Mouse (Mus musculus) T-helper 1 cell (primary cell): Measurements from ENCODE around the gene Pxylp1.
"Not testable (repeated sequence)": the region's sequence is repeated elsewhere in the genome, so short reads cannot be mapped to it uniquely, and the experiment has no call there.

Experiments used
- in situ Hi-C: fragments of 300-600 bp; cut with MboI, MseI; formaldehyde crosslinking; loops from one replicate; pipeline ENCODE4 v1.15.1; 2025; ENCODE audit warnings: high pct_unique_total_duplicates

Pxylp1 gene

GRCm38 (mm10) chr9:96892546-96892945 is at the start of gene Pxylp1:
Pxylp1 (minus strand) TSS chr9:96892669.
- in situ Hi-C loops, result no loop called here

GRCm38 (mm10) chr9:96938887-96939286 is 46.4 kb upstream of the Pxylp1 start:
- in situ Hi-C loops, result no loop called here

GRCm38 (mm10) chr9:96936427-96936826 is 44.0 kb upstream of the Pxylp1 start:
- in situ Hi-C loops, result not testable (repeated sequence)

GRCm38 (mm10) chr9:96935556-96936300 is 43.3 kb upstream of the Pxylp1 start:
- in situ Hi-C loops, result no loop called here

DNA sequence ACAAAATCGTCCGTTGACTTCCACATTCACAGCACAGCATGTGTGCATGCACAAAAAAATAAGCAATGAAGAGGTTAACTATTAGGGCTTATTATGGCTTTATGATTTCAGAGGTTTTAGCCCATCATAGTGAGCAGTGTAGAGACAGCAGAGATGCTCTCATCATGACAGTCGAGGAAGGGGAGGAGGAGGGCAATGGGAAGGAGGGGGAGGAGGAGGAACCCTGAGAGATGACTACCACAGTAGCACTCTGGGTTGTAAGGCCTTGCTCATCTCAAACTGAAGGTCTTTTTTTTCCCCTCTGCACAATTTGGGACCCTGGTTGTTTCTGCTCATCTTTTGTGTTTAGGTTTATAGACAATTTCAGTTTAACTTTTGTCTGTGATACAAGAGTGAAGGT is 42.3 kb upstream of the Pxylp1 start:
- in situ Hi-C loops, result no loop called here

DNA sequence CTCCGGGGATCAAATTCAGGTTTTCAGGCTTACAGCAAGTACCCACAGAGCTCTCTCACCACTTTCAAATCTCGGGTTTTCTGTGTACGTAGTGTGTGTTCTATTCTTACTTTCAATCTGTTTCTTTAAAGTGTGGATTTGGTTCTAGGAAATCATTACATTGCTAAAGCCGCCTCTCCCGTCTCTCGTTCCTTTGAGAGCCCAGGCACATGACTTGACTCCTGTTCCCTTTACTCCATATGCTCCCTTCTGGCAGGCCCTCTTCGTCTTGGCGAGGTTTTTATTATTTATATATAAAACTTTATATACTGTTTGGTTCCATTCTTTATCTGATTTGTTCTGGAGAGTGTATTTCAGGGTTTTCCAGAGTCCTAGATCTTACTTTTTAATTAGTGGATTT is 40.3 kb upstream of the Pxylp1 start:
- in situ Hi-C loops, result no loop called here

DNA sequence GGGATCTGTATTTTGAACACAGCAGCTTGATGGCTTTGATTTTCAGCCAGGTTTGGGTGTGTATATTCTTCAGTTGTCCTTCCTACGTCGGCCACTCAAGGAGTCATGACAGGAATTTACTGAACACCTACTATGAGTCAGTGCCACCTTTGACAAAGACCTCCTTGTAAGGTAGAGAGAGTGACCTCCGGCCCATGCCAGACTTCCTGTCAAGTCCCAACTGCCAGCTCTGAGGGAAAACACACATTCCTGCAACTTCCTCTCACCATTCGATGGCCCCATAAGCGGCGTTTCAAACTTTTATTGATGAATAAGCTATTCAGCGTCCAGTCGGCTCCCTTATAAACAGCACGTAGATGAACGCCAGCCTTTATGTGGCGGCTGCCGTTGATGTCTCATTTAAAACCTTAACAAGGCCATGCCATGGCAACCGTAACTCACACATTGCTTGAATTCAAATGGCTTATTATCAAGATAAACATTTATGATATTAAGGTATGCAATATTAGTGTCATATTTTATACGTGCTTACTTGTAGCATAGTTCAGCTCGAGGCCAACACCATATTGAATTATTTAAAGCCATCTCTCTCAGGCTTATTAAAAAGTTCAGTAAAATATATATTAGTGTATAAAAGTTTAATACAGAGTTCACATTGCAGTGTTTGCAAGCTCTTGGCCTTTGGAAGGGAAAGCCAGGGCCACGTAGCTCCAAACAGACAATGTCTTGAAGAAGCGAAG is 31.3 kb upstream of the Pxylp1 start:
- in situ Hi-C loops, result loop anchor here (10.0 kb wide), 1 partner anchor 141 kb away; no protein-coding TSS in a partner anchor

DNA sequence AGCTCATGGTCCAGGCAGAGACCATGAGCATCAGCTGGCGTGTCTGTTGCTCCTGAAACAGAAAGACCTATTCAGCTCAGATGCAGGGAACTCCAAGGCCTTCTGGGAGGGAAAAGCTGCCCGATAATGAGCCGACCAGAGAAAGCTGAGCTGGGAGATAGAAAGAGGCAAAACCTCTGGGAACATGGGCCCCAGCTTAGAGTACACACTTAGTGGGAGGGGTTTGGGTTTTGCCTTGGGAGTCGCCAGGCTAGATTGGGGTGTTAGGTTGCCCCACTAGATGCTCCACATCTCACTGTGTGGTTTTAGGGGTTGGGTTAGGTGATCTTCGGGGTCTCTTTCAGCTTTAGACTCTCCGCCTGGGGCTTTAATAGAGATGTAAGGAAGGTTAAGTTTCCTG is 30.6 kb upstream of the Pxylp1 start:
- in situ Hi-C loops, result loop anchor here (10.0 kb wide), 1 partner anchor 142 kb away; no protein-coding TSS in a partner anchor

DNA sequence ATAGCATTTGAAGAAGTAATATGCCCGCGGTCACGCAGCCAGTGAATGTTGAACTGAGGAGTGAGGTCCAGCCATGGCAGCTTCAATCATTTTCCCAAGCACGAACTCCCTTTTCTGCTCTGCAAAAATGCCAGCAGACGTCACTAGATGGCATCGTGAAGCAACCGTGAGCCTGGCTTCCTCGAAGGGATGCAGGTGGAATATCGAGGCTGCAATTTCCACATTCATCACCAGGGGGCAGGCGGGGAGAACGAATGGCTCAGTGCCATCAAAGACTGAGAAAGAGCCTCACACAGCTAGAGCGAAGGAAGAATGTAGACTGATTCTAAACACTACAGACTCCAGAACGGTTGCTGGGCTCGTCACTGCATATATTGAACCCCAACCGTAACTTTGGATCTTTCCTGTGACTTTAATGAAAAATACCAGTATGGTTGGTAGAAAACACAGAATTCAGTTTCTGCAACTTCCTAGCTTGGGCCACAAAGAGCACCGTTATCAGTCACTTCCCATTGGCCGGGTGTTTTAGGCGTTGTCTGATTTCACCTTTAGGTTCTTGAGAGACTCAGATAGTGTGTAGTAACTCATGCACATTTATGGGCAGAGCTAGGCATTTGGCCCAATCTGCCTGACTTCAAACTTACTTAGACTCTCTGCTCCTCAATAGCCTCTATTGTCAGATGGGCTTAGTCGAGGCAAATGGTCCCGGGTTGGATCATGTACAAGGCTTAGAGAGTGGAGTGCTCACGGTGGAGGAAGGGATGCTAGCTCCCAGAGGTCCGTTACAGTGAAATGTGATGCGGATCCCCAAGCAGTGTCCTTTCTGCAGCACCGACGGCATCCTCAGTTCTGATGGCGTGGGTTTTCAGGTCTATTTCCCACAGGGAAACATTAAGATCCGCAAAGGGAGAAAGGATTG is 24.4 kb upstream of the Pxylp1 start:
- in situ Hi-C loops, result no loop called here

DNA sequence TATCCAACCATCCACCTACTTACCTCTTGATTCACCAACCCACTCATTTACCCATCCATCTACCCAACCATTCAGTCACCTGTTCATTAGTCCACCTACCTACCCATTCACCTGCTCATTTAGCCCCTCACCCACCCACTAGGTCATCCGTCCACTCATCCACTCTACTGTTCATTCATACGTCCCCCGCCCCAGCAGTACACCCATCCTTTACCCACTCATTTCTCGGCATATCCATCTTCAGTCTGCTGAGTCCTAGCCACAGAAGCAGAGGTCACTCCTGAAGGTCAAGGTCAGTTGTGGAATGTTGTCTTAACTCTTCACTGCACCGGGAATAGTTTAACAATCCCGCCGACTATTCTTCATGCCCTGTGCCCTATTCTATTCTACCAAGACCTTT is 23.6 kb upstream of the Pxylp1 start:
- in situ Hi-C loops, result no loop called here

DNA sequence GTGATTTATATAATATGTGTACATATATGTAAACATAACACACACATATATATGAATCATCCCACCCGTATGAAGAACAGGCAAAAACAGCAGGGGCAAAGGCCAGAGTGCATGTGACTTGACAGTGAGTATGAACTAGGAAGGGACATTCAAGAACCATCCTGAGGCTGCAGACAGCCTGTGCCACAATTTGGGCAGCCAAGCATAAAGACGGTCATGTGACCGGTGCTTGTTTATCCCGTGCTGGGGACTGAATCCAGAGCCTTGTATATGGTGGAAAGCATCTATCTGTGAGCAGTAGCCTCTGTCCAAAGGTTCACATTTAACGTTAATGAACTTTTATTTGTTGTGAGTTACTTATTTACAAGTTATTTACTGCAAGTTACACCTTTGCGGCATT is 22.4 kb upstream of the Pxylp1 start:
- in situ Hi-C loops, result no loop called here

DNA sequence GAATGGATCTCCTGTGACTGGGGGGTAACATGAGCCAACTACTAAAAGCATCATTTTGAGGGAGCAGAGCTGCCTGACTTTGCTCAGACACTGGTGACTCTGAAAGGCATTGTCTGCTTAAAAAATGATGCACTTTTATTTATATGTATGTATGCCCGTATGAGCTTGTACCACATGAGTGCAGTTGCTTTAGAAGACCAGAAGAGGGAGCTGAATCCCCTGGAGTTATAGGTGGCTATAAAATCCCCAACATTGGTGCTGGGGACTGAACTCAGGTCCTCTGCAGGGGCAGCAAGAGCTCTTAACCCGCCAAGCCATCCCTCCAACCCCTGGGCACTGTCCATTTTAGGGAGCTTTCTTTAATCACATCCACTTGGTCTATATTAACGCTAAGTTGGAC is 21.5 kb upstream of the Pxylp1 start:
- in situ Hi-C loops, result no loop called here

- in situ Hi-C loops, result loop anchor here (10.0 kb wide), 1 partner anchor 855 kb away; no protein-coding TSS in a partner anchor
Observed at GRCm38 (mm10) chr9:96909503-96909902, 17.0 kb upstream of the Pxylp1 start.

DNA sequence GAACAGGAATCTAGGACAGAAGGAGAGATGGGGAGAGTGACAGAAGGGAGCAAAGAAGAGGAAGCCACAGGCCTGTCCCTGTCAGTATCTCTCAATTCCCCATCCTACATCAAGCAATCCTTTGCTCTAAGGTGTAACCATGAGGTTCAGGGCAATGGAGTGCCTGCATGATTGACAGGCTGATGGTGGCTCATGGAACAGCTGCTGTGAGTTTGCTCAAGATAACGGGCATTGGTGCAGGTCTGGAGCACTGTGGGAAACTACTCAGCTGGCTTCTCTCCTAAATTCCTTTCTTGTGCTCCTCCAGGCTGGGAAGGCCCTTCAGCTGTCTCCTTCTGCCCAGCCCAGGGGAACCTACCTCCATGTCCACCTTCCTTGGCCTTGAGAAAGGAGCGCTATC is 16.3 kb upstream of the Pxylp1 start:
- in situ Hi-C loops, result loop anchor here (10.0 kb wide), 1 partner anchor 856 kb away; no protein-coding TSS in a partner anchor

- in situ Hi-C loops, result loop anchor here (10.0 kb wide), 1 partner anchor 860 kb away; no protein-coding TSS in a partner anchor
Observed at GRCm38 (mm10) chr9:96904360-96905355, 12.2 kb upstream of the Pxylp1 start.

DNA sequence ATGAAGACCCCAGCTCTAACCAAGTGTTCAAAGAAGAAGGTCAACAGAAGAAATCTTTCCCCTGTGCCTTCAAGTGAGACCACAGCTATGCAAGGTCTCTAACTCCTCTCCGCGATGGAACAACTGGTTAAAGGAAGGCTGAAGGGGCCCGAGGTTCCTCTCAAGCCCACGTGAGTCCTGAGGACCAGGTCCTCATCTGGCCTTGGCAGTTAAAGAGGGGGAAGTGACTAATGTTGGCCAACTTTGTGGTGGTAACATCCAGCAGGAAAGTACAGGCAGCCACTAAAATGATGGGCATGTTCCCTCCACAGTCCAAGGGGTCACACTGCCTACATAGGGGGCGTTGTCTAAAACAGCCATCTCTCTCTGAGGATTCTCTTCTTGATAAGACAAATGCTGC is 7.2 kb upstream of the Pxylp1 start:
- in situ Hi-C loops, result loop anchor here (10.0 kb wide), 1 partner anchor 865 kb away; no protein-coding TSS in a partner anchor

DNA sequence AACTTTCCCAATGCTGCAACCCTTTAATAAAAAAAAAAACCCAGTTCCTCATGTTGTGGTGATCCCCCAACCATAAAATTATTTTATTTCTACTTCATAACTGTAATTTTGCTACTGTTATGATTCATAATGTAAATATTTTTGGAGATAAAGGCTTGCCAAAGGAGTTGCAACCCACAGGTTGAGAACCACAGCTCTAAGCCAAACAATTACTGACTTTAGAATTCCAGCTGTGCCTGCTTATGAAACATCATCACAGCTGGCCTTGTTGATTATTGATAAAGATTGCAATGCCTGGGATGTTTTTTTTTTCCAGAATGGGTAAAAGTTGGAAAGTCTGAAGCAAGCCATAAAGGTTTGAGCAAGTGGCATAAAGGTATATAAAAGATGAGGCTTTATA is 6.5 kb upstream of the Pxylp1 start:
- in situ Hi-C loops, result no loop called here

- in situ Hi-C loops, result no loop called here
Observed at GRCm38 (mm10) chr9:96896690-96897089, 4.2 kb upstream of the Pxylp1 start.

- in situ Hi-C loops, result no loop called here
Observed at GRCm38 (mm10) chr9:96893582-96893981, 1.1 kb upstream of the Pxylp1 start.
